Mouse (Mus musculus) thymus, postnatal 4 days (tissue): ENCODE measurements at regions not wholly inside any gene's neighbourhood (a gene's known extent, or its start where the extent isn't known, plus 50 kb on each side); places are given as distances from the start of the nearest gene placed in this dataset.
A peak's percentile ranks its signal among the peaks of the same experiment; 100 is the strongest.

ENCODE experiments used
- DNase-seq: peaks from one replicate; pipeline ENCODE4 v3.0.0; 2021

GRCm38 (mm10) chr19:21214253-21214652 lies 57.8 kb upstream of the Zfand5 start:
- no peak for DNase-seq

DNA sequence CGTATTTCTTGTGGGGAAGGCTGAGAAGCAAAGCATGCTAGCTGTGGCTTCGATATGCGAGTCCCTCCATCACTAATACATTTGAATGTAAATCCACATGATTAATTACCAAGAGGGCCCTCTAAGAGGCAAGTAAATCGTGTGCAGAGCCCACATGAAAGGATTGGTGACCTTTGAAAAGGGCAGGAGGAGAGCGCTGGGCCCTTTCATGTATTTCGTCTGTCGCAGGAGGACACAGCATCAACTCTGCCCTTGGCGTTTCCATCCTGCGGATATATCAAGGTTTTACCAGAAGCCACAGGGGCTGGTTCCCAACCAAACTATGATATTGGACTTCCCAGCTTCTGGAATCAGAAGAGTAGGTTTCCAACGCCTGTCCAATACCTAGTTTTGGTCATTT lies 78.6 kb upstream of the Zfand5 start:
- no peak for DNase-seq

DNA sequence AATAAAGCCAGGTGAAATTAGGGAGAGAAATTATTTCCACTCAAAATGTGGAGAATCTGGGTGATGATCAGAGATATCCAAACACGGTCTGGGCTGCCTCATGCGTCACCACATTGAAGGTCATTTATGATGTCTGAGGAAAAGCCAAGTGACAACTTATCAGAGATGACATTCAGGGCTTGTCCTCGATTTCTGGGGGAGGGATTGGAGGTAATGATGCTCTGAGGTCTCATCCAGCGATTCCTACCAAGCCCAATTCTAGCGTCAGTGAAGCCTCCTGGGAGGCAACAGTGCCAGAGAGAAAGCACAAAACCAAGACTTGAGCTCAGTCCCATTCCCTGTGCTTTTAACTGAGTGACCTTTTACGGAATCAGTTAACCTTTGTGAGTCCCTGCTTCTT lies 79.5 kb upstream of the Zfand5 start:
- DNase-seq, result no peak

- no peak for DNase-seq
These were observed 82.9 kb upstream of the Zfand5 start for GRCm38 (mm10) chr19:21189216-21189615.

DNA sequence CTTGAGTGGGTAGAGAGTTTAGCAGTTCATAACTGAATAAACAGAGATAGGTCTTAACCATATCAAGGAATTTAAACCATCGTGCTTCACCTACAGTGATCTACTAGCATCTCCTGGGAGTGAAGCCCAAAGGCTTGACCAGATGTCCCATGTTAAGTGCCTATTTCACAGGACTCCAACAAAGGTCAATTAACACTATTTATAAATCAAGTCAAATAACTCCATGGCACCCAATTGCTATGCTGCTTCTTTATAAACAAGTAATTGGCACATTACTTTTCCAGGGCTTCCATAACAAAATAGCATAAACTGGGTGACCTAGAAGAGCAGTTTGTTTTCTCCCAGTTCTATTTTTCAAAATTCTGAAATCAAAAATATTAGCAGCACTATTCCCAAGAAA lies 85.4 kb upstream of the Zfand5 start:
- DNase-seq, result no peak

GRCm38 (mm10) chr19:21186016-21186415 lies 86.1 kb upstream of the Zfand5 start:
- no peak for DNase-seq

GRCm38 (mm10) chr19:21183028-21183427 lies 89.0 kb upstream of the Zfand5 start:
- no peak for DNase-seq

- DNase-seq, result no peak
These were observed 92.2 kb upstream of the Zfand5 start for GRCm38 (mm10) chr19:21179886-21180285.

- peak; percentile 20 for DNase-seq
These were observed 96.6 kb upstream of the Zfand5 start for GRCm38 (mm10) chr19:21175426-21175831.

- peak; percentile 36 for DNase-seq
These were observed 97.4 kb upstream of the Zfand5 start for GRCm38 (mm10) chr19:21174636-21175035.

DNA sequence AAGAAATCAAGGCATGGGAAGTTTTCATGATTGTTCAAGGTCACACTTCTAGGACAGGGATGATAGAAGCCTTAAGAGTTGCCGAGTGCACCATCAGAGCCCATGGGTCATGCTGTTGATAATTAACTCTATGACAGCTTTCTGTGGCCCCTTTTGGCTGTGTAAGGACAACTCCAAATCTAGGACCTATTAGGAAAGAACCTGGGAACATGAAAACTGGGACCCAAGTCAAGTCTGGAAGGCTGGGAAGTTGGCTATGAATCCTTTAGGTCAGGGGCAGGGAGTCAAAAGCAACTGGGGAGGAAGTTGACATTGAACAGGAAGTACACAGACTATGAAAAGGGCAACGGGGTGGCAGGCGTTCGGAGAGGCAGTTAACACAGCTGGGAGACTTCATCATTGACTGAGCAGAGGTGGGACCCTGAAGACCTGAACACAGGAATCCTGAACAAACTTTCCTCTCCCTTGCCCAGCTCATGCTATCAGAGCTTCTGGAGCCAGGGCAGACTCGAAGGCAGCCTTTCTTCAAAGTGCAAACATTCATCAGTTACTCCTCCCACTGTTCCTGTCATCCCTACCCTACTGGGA lies 98.1 kb upstream of the Zfand5 start:
- peak; percentile 58 for DNase-seq

DNA sequence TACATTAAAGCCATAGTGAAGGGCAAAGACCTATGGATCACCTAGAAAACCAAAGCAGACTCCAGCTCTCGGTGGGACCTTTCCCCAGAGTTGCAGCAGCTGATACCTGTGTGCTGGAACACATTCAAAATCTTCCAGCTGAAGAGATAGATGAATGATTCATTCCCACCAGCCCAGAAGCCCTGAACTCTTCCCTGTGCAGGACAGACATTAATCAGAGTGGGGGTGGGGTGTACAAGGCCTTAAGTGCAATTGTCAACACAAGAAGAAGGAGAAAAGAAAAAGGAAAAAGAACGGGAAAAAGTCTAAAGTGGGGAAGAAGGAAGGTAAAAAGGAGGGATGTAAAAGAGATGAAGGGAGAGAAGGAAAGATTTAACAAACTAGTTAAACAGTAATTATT lies 100.9 kb upstream of the Zfand5 start:
- no peak for DNase-seq

DNA sequence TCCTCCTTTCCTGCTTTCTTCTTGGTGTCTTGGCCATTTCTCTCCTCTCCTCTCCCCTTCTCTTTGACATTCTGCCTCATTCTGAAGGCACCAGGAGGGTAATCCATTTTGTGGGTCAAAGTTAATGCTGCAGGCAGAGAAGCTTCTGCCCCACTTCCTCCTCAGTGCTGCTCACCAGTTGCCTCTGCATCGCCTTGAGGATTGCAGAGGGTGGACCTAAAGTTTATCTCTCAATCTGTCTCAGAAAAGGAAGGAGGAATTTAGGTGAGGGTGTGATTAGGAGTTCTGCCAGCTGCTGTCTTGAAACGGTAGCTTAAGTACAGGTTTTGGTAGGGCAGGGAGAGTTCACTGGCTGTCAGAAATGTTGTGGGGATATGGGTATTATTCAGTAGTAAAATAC lies 101.3 kb upstream of the Zfand5 start:
- no peak for DNase-seq

GRCm38 (mm10) chr19:21166939-21167338 lies 105.1 kb upstream of the Zfand5 start:
- no peak for DNase-seq

DNA sequence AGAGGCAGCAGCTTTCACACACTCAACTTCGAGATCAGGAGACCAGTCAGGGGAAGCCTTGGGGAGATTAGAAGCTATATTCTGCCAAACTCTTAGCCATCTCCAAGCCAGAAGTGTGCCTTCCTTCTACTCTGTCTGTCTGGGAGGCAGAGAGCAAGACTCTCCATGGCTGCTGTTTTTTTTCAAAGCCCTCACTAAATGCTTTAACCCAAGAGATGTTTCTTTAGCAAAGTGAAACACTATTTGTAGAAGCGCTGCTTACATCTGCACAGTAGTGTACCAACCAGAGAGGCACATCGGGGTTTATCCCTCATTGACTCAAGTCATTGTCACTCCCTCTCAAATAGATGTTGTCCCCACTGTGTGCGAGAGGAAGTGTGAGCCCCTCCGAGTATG lies 105.6 kb upstream of the Zfand5 start:
- DNase-seq, result no peak

- no peak for DNase-seq
These were observed 106.2 kb upstream of the Zfand5 start for GRCm38 (mm10) chr19:21165763-21166464.

- DNase-seq, result no peak
These were observed 108.1 kb upstream of the Zfand5 start for GRCm38 (mm10) chr19:21163978-21164377.

DNA sequence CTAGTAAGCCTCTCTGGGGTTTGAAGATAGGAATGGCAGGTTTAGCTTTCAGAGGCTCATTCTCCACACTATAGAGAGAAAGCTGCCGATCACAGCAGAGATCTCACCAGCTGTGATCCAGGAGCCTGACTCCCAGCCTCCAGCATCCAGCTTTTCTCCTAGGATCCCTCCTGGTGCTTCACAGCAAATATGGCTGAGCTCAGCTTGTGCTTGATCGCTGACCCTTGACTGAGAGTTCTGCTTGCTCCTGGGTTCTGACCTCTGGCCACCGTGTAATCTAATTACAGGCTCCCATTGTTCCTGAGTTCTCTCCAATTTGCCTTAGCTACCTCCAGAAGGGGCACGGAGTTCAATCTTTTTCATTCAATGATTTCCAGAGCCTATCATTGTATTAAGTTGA lies 111.1 kb upstream of the Zfand5 start:
- DNase-seq, result no peak

GRCm38 (mm10) chr19:21159189-21160137 lies 112.6 kb upstream of the Zfand5 start:
- no peak for DNase-seq

- no peak for DNase-seq
These were observed 117.9 kb upstream of the Zfand5 start for GRCm38 (mm10) chr19:21154162-21154561.

DNA sequence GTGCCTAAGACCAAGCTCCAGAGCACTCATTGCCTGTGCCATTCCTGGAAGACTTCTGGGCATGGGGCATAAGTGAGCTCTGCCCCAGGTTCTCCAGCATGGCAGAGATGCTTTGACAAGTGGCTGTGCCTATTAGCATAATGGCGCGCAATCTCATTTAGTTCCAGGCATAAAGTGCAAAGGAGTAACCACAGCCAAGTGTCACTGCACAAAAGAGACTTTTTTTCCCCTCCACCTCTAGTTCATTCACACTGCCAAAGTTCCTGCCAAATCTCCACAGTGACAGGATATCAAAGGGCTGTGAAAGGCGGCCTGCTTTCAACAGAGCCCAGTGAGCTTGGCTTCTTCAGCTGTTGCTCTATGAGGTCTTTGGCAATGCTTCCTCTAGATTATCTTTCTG lies 120.1 kb upstream of the Zfand5 start:
- no peak for DNase-seq

- no peak for DNase-seq
These were observed 121.2 kb upstream of the Zfand5 start for GRCm38 (mm10) chr19:21150849-21151248.

GRCm38 (mm10) chr19:21150241-21150640 lies 121.8 kb upstream of the Zfand5 start:
- no peak for DNase-seq

DNA sequence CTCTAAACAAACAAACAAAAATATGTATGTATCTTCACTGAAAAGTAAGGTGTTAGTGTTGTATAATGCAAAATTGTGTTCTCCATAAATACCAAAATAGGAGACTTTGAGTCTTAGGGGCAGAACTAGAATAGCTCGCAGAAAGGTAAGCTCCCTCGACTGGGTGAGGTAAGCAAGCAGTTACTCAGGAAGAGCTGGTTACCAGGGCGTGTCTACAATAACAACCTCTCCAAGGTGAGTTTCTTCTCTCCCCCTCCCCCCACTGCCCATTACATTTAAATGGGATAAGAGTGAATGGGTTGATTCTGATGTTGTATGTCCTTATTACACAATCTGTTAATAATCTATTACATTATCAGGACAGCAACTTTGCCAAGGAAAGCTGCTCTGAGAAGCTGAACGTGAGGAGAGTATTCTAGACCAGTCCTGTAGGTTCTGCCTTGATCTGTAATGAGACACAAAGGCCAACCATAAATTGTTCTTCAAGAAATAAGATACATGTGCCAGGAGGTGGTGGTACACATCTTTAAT lies 125.2 kb upstream of the Zfand5 start:
- DNase-seq, result no peak
